Mouse (Mus musculus) ovary, postnatal 10 days (tissue): ENCODE data around the gene Wdcp.
"Not testable (repeated sequence)": the region's sequence is repeated elsewhere in the genome, so short reads cannot be mapped to it uniquely, and the experiment has no call there.

ENCODE experiments used
- DNase-seq: peaks from one replicate; pipeline ENCODE4 v3.0.0; 2022; ENCODE audit warnings: low spot score

The Wdcp gene

DNA sequence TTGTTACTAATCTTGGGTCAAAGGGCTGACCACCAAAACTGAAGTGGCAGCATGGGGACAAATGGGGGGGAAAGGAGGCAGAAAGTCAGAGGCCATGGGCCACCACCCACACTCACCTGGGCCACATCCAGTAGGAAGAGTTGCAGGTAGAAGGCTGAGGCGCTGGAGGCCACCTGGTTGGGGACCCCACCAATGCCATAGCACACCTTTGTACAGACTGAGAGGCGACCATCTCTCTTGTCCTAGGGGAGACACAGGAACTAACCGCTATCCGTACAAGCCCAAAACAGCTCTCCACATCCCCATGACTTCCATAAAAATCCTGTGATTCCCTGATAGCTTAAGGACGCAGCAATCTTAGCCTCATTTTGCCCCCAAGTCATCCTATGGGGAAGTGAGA is 28.2 kb downstream of the Wdcp start:
- DNase-seq: no peak

DNA sequence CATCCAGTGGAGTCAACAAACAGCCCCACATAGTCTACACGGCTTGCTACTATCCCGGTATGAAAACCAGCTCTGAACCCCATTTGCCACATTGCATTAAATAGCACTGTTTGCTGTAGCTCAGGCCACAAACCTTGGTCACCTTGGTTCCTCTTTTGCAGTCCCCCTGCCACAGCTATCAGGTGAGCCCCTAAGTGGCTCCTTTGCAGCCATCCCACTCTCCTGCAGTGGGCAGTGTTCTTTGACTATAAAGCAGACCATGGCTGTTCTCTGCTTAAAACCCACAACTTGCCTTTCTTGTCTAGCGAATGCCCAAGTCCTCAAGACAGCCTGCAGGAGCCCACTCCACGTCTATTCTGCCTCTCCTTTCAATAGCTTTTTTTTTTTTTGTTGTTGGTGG is 29.2 kb downstream of the Wdcp start:
- DNase-seq: no peak

- DNase-seq: no peak
These were observed 29.9 kb downstream of the Wdcp start for GRCm38 (mm10) chr12:4872983-4873477.

GRCm38 (mm10) chr12:4873531-4873930 is 30.4 kb downstream of the Wdcp start:
- no peak for DNase-seq

- peak; percentile 32 for DNase-seq
These were observed 31.2 kb downstream of the Wdcp start, which contains the start of gene Mfsd2b for GRCm38 (mm10) chr12:4874161-4874927. TSS of gene Mfsd2b (minus strand) at chr12:4874359.

GRCm38 (mm10) chr12:4875623-4876022 is 32.5 kb downstream of the Wdcp start:
- DNase-seq: no peak

- no peak for DNase-seq
These were observed 35.2 kb downstream of the Wdcp start for GRCm38 (mm10) chr12:4878296-4878783.

- DNase-seq: no peak
These were observed 35.9 kb downstream of the Wdcp start for GRCm38 (mm10) chr12:4879048-4879447.

DNA sequence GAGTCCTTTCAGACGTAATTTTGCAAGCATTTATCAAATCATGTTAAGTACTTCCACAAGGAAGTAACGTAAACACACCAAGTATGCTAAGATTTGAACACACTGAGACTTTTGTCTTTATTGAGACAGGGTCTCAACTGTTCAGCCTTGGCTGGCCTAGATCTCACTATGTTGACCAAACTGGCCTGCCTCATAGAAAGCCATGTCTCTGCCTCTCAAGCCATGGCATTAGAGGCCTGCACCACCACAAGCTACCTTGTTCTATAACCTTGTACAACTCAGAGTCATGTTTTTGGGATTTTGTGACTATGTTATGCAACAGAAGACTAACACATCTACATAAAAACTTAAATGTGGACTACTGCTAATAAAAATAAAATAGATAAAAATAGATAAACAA is 39.0 kb downstream of the Wdcp start:
- no peak for DNase-seq

GRCm38 (mm10) chr12:4885062-4885461 is 42.0 kb downstream of the Wdcp start:
- DNase-seq: no peak

DNA sequence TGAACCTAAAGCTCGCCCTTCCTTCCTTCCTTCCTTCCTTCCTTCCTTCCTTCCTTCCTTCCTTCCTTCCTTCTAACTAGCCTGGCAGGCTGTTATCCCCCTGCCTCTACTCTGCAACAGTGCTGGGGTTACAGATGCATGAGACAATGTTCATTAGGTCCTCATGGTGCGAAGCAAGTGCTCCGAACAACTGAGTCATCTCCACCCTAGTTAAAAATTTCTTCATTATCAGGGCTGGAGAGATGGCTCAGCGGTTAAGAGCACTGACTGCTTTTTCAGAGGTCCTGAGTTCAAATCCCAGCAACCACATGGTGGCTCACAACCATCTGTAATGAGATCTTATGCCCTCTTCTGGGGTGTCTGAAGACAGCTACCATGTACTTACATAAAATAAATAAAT is 43.5 kb downstream of the Wdcp start:
- not testable (repeated sequence) for DNase-seq

- no peak for DNase-seq
These were observed 45.6 kb downstream of the Wdcp start for GRCm38 (mm10) chr12:4888739-4889138.

- no peak for DNase-seq
These were observed 46.1 kb downstream of the Wdcp start for GRCm38 (mm10) chr12:4889251-4889650.

DNA sequence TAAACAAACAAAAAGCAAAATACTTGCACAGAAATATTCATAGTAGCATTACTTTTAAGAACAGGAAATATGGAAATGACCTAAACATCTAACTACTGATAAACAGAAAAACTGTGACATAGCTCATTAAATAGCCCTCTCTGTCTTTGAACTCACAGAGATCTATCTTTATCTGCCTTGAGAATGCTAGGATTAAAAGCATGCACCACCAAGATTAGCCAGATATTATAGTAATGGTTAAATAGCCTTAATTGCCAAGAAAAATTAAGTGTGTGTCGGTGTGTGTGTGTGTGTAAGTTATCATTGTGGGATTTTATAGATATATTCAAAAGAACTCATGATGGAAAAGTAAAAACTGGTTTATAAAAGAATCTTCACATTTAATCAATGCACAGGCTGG is 46.8 kb downstream of the Wdcp start:
- DNase-seq: no peak

GRCm38 (mm10) chr12:4898024-4898423 is 54.9 kb downstream of the Wdcp start:
- no peak for DNase-seq

- no peak for DNase-seq
These were observed 62.8 kb downstream of the Wdcp start for GRCm38 (mm10) chr12:4905946-4906345.

GRCm38 (mm10) chr12:4906476-4906875 is 63.4 kb downstream of the Wdcp start:
- no peak for DNase-seq

GRCm38 (mm10) chr12:4906951-4907906 is 64.1 kb downstream of the Wdcp start, which contains the start of gene Ubxn2a:
TSS of gene Ubxn2a (minus strand) at chr12:4907705.
- DNase-seq: peak; percentile 74

GRCm38 (mm10) chr12:4908391-4908790 is 65.3 kb downstream of the Wdcp start:
- DNase-seq: no peak
